Mouse (Mus musculus): ENCODE data around the gene Eif4a2. TPM values are rescaled to one million over a fixed set of nuclear protein-coding genes. Genes with fewer than 3 reads are reported as not detected.
A peak's percentile ranks its signal among the peaks of the same experiment; 100 is the strongest.

Eif4a2 gene
- polyA plus RNA-seq, 1 experiment from 2014 or later = 340 TPM

GRCm38 (mm10) chr16:23148936-23149335 is 41.7 kb downstream of the Eif4a2 start:
- Histone ChIP-seq H3K4me1 (ENCODE audit: control insufficient read depth, insufficient read depth, low read length) (no peaks in the 10 kb centered on the region), H3K27ac (ENCODE audit: low read depth, low read length) (no peak overlapping the region), H3K4me3 (ENCODE audit: low read depth, low read length) (no peak overlapping the region), H3K36me3 (ENCODE audit: control insufficient read depth, insufficient read depth, low read length) (no peaks in the 10 kb centered on the region), H3K4me2 (ENCODE audit: low read length) (no peak overlapping the region), H3K27me3 (replicated peaks; ENCODE audit: control insufficient read depth, insufficient read depth, low read length) (no peaks in the 10 kb centered on the region), H3K9me3 (replicated peaks; ENCODE audit: control insufficient read depth, low read length) (no peaks in the 10 kb centered on the region), H3K9ac (ENCODE audit: low read length) (no peak overlapping the region)
- no peak for DNase-seq (ENCODE audit: low spot score)
- 86% methylated on average over 2 of the region's 2 CpGs for WGBS
- no peak for ATAC-seq

- H3K4me2 ChIP-seq (ENCODE audit: low read length) = no peak overlapping the region
- no peaks in the 10 kb centered on the region for H3K4me1 ChIP-seq (ENCODE audit: control insufficient read depth, insufficient read depth, low read length)
- DNase-seq (ENCODE audit: low spot score) = no peak
- H3K9ac ChIP-seq (ENCODE audit: low read length) = no peak overlapping the region
- no peak overlapping the region for H3K4me3 ChIP-seq (ENCODE audit: low read depth, low read length)
- no peak overlapping the region for H3K27ac ChIP-seq (ENCODE audit: low read depth, low read length)
- 89% methylated on average over 8 of the region's 8 CpGs for WGBS
- no peaks in the 10 kb centered on the region for H3K36me3 ChIP-seq (ENCODE audit: control insufficient read depth, insufficient read depth, low read length)
- H3K9me3 ChIP-seq (replicated peaks; ENCODE audit: control insufficient read depth, low read length) = no peaks in the 10 kb centered on the region
- H3K27me3 ChIP-seq (replicated peaks; ENCODE audit: control insufficient read depth, insufficient read depth, low read length) = no peaks in the 10 kb centered on the region
- no peak for ATAC-seq
Observed at GRCm38 (mm10) chr16:23149396-23149795, 42.2 kb downstream of the Eif4a2 start.

GRCm38 (mm10) chr16:23151423-23151822 is 44.2 kb downstream of the Eif4a2 start:
- Histone ChIP-seq H3K27me3 (replicated peaks; ENCODE audit: control insufficient read depth, insufficient read depth, low read length) (no peaks in the 10 kb centered on the region), H3K4me3 (ENCODE audit: low read depth, low read length) (no peak overlapping the region), H3K4me2 (ENCODE audit: low read length) (no peak overlapping the region), H3K9ac (ENCODE audit: low read length) (no peak overlapping the region), H3K4me1 (ENCODE audit: control insufficient read depth, insufficient read depth, low read length) (no peaks in the 10 kb centered on the region), H3K36me3 (ENCODE audit: control insufficient read depth, insufficient read depth, low read length) (no peaks in the 10 kb centered on the region), H3K9me3 (replicated peaks; ENCODE audit: control insufficient read depth, low read length) (no peaks in the 10 kb centered on the region), H3K27ac (ENCODE audit: low read depth, low read length) (no peak overlapping the region)
- ATAC-seq (no peak), DNase-seq (ENCODE audit: low spot score) (peak; percentile 51)
- WGBS = 31% methylated on average over 2 of the region's 2 CpGs

- 86% methylated on average over 5 of the region's 5 CpGs for WGBS
- ATAC-seq = no peak
- no peaks in the 10 kb centered on the region for H3K9me3 ChIP-seq (replicated peaks; ENCODE audit: control insufficient read depth, low read length)
- H3K4me2 ChIP-seq (ENCODE audit: low read length) = no peak overlapping the region
- H3K4me3 ChIP-seq (ENCODE audit: low read depth, low read length) = no peak overlapping the region
- DNase-seq (ENCODE audit: low spot score) = no peak
- no peak overlapping the region for H3K27ac ChIP-seq (ENCODE audit: low read depth, low read length)
- H3K36me3 ChIP-seq (ENCODE audit: control insufficient read depth, insufficient read depth, low read length) = no peaks in the 10 kb centered on the region
- H3K4me1 ChIP-seq (ENCODE audit: control insufficient read depth, insufficient read depth, low read length) = no peaks in the 10 kb centered on the region
- H3K9ac ChIP-seq (ENCODE audit: low read length) = no peak overlapping the region
- no peaks in the 10 kb centered on the region for H3K27me3 ChIP-seq (replicated peaks; ENCODE audit: control insufficient read depth, insufficient read depth, low read length)
Observed at GRCm38 (mm10) chr16:23154261-23154660, 47.0 kb downstream of the Eif4a2 start.

- Histone ChIP-seq H3K9ac (ENCODE audit: low read length) (no peak overlapping the region), H3K36me3 (ENCODE audit: control insufficient read depth, insufficient read depth, low read length) (no peaks in the 10 kb centered on the region), H3K4me1 (ENCODE audit: control insufficient read depth, insufficient read depth, low read length) (no peaks in the 10 kb centered on the region), H3K27me3 (replicated peaks; ENCODE audit: control insufficient read depth, insufficient read depth, low read length) (no peaks in the 10 kb centered on the region), H3K27ac (ENCODE audit: low read depth, low read length) (no peak overlapping the region), H3K9me3 (replicated peaks; ENCODE audit: control insufficient read depth, low read length) (no peaks in the 10 kb centered on the region), H3K4me3 (ENCODE audit: low read depth, low read length) (no peak overlapping the region), H3K4me2 (ENCODE audit: low read length) (no peak overlapping the region)
- DNase-seq (ENCODE audit: low spot score) = no peak
- no peak for ATAC-seq
- whole genome bisulfite sequencing = 93% methylated on average over 13 of the region's 13 CpGs
Observed at GRCm38 (mm10) chr16:23157013-23157412, 49.8 kb downstream of the Eif4a2 start.

- no peak overlapping the region for H3K9ac ChIP-seq (ENCODE audit: low read length)
- no peaks in the 10 kb centered on the region for H3K4me1 ChIP-seq (ENCODE audit: control insufficient read depth, insufficient read depth, low read length)
- H3K27me3 ChIP-seq (replicated peaks; ENCODE audit: control insufficient read depth, insufficient read depth, low read length) = no peaks in the 10 kb centered on the region
- no peak overlapping the region for H3K27ac ChIP-seq (ENCODE audit: low read depth, low read length)
- no peak overlapping the region for H3K4me3 ChIP-seq (ENCODE audit: low read depth, low read length)
- H3K4me2 ChIP-seq (ENCODE audit: low read length) = no peak overlapping the region
- DNase-seq (ENCODE audit: low spot score) = no peak
- no peaks in the 10 kb centered on the region for H3K9me3 ChIP-seq (replicated peaks; ENCODE audit: control insufficient read depth, low read length)
- 87% methylated on average over 7 of the region's 7 CpGs for WGBS
- ATAC-seq = no peak
- H3K36me3 ChIP-seq (ENCODE audit: control insufficient read depth, insufficient read depth, low read length) = no peaks in the 10 kb centered on the region
Observed at GRCm38 (mm10) chr16:23158292-23158691, 51.0 kb downstream of the Eif4a2 start.

- H3K4me3 ChIP-seq (ENCODE audit: low read depth, low read length) = no peak overlapping the region
- H3K4me1 ChIP-seq (ENCODE audit: control insufficient read depth, insufficient read depth, low read length) = no peaks in the 10 kb centered on the region
- H3K9ac ChIP-seq (ENCODE audit: low read length) = no peak overlapping the region
- H3K36me3 ChIP-seq (ENCODE audit: control insufficient read depth, insufficient read depth, low read length) = no peaks in the 10 kb centered on the region
- H3K27me3 ChIP-seq (replicated peaks; ENCODE audit: control insufficient read depth, insufficient read depth, low read length) = no peaks in the 10 kb centered on the region
- ATAC-seq = no peak
- no peaks in the 10 kb centered on the region for H3K9me3 ChIP-seq (replicated peaks; ENCODE audit: control insufficient read depth, low read length)
- DNase-seq (ENCODE audit: low spot score) = no peak
- H3K4me2 ChIP-seq (ENCODE audit: low read length) = no peak overlapping the region
- 72% methylated on average over 2 of the region's 2 CpGs for WGBS
- H3K27ac ChIP-seq (ENCODE audit: low read depth, low read length) = no peak overlapping the region
Observed at GRCm38 (mm10) chr16:23158957-23159356, 51.7 kb downstream of the Eif4a2 start.

GRCm38 (mm10) chr16:23159749-23160148 is 52.5 kb downstream of the Eif4a2 start:
- DNase-seq (ENCODE audit: low spot score) (no peak), ATAC-seq (no peak)
- H3K4me1 ChIP-seq (ENCODE audit: control insufficient read depth, insufficient read depth, low read length) = no peaks in the 10 kb centered on the region
- no peak overlapping the region for H3K4me2 ChIP-seq (ENCODE audit: low read length)
- H3K9me3 ChIP-seq (replicated peaks; ENCODE audit: control insufficient read depth, low read length) = no peaks in the 10 kb centered on the region
- 53% methylated on average over 2 of the region's 2 CpGs for WGBS
- H3K36me3 ChIP-seq (ENCODE audit: control insufficient read depth, insufficient read depth, low read length) = no peaks in the 10 kb centered on the region
- no peak overlapping the region for H3K9ac ChIP-seq (ENCODE audit: low read length)
- H3K4me3 ChIP-seq (ENCODE audit: low read depth, low read length) = no peak overlapping the region
- no peaks in the 10 kb centered on the region for H3K27me3 ChIP-seq (replicated peaks; ENCODE audit: control insufficient read depth, insufficient read depth, low read length)
- H3K27ac ChIP-seq (ENCODE audit: low read depth, low read length) = no peak overlapping the region

- H3K9ac ChIP-seq (ENCODE audit: low read length) = no peak overlapping the region
- H3K4me1 ChIP-seq (ENCODE audit: control insufficient read depth, insufficient read depth, low read length) = no peaks in the 10 kb centered on the region
- DNase-seq (ENCODE audit: low spot score) = no peak
- ATAC-seq = no peak
- 91% methylated on average over 3 of the region's 3 CpGs for WGBS
- no peak overlapping the region for H3K27ac ChIP-seq (ENCODE audit: low read depth, low read length)
- H3K4me3 ChIP-seq (ENCODE audit: low read depth, low read length) = no peak overlapping the region
- H3K4me2 ChIP-seq (ENCODE audit: low read length) = no peak overlapping the region
- H3K9me3 ChIP-seq (replicated peaks; ENCODE audit: control insufficient read depth, low read length) = no peaks in the 10 kb centered on the region
- H3K36me3 ChIP-seq (ENCODE audit: control insufficient read depth, insufficient read depth, low read length) = no peaks in the 10 kb centered on the region
- H3K27me3 ChIP-seq (replicated peaks; ENCODE audit: control insufficient read depth, insufficient read depth, low read length) = no peaks in the 10 kb centered on the region
Observed at GRCm38 (mm10) chr16:23162116-23162515, 54.9 kb downstream of the Eif4a2 start.

All from forebrain, embryonic 14.5 days (tissue).